Mouse (Mus musculus) heart, embryonic 12.5 days (tissue): ENCODE data around the gene Tpp1. TPM values are rescaled to one million over a fixed set of nuclear protein-coding genes. Genes with fewer than 3 reads are reported as not detected.

Experiments used
- ATAC-seq: fragments of 200-750 bp; cut with Nextera tagmentation; 2 replicates; pipeline ENCODE4 v1.8.0; 2017; ENCODE audit warnings: moderate TSS enrichment, moderate library complexity; ENCODE audit not compliant: insufficient number of reproducible peaks, low FRiP score
- H3K27ac ChIP-seq: fragments of 300-500 bp; sonication (generic); 2 replicates; pipeline ENCODE4 v1.5.1; 2016; ENCODE audit warnings: mild to moderate bottlenecking, moderate library complexity; ENCODE audit not compliant: poor library complexity, severe bottlenecking
- H3K27me3 ChIP-seq: fragments of 300-500 bp; sonication (generic); replicated peaks from 2 replicates; pipeline ENCODE4 v1.6.1; 2016; ENCODE audit warnings: mild to moderate bottlenecking, moderate library complexity
- H3K36me3 ChIP-seq: fragments of 300-500 bp; sonication (generic); 2 replicates; pipeline ENCODE4 v1.6.1; 2016; ENCODE audit warnings: mild to moderate bottlenecking, moderate library complexity
- H3K4me1 ChIP-seq: fragments of 300-500 bp; sonication (generic); replicated peaks from 2 replicates; pipeline ENCODE4 v1.6.1; 2016; ENCODE audit warnings: mild to moderate bottlenecking
- H3K4me2 ChIP-seq: fragments of 300-500 bp; sonication (generic); 2 replicates; pipeline ENCODE4 v1.6.1; 2016; ENCODE audit warnings: mild to moderate bottlenecking, moderate library complexity
- H3K4me3 ChIP-seq: fragments of 300-500 bp; sonication (generic); 2 replicates; pipeline ENCODE4 v1.5.1; 2016; ENCODE audit warnings: mild to moderate bottlenecking
- H3K9ac ChIP-seq: fragments of 300-500 bp; sonication (generic); 2 replicates; pipeline ENCODE4 v1.6.1; 2016; ENCODE audit warnings: mild to moderate bottlenecking, moderate library complexity
- H3K9me3 ChIP-seq: fragments of 300-500 bp; sonication (generic); replicated peaks from 2 replicates; pipeline ENCODE4 v1.6.1; 2016; ENCODE audit warnings: mild to moderate bottlenecking, moderate library complexity
- WGBS: fragments of 180-500 bp; shearing (Covaris S2); methylation state at CpG from one replicate; pipeline ENCODE4 v1.1.7; 2016; 5-methylcytosine and 5-hydroxymethylcytosine counted together
- polyA plus RNA-seq: library from polyadenylated mRNA; unstranded; fragments of >200 nt; fragmentation: Nextera tagmentation; extraction: Ambion mirVana; gene quantifications from 2 replicates; pipeline ENCODE4 v1.2.1, GENCODE M21; 2016

Gene Tpp1
- polyA plus RNA-seq, 1 experiment from 2014 or later = 87.7 TPM

DNA sequence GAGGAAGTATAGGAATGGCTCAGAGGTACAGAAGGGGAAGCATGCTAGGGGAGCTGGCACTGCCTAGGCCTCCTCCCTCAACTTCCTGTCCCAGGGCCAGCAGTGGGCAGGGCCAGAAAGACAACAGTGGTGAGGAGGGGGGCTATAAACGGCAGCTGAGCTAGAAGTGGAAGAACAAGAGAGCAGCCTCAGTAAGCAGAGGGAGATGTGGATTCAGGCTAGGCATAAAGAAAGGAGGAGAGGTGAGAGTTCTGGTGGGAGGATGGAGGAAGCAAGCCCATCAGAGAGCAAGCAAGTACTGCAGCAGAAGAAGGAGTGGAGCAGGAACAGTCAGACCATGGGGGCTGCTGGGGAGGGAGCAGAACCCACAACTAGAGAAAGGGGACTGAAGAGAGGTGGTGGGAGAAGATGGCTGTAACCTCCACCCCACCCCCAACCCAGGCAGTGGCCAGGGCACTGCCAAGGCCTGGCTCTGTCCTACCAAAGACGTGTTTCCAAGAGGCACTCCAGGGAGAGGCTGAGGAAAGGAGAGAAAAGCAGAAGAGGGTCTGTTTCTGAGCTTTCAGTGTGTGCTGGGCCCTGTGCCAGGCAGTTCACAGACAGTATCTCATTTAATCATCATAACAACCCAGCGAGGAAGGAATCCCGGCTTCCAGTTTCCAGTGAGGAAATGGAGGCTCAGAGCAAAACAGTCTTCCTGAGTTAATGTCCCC lies 26.7 kb upstream of the Tpp1 start:
- Histone ChIP-seq H3K36me3 (peaks cover 12% of the 10 kb centered on the region), H3K27me3 (no peaks in the 10 kb centered on the region), H3K4me2 (peak overlapping the region; percentile 46), H3K4me1 (peaks cover 42% of the 10 kb centered on the region), H3K27ac (peak overlapping the region; percentile 90), H3K4me3 (no peak overlapping the region), H3K9ac (peak overlapping the region; percentile 54), H3K9me3 (no peaks in the 10 kb centered on the region)
- peak; percentile 73 for ATAC-seq
- 20% methylated on average over 4 of the region's 4 CpGs for WGBS

DNA sequence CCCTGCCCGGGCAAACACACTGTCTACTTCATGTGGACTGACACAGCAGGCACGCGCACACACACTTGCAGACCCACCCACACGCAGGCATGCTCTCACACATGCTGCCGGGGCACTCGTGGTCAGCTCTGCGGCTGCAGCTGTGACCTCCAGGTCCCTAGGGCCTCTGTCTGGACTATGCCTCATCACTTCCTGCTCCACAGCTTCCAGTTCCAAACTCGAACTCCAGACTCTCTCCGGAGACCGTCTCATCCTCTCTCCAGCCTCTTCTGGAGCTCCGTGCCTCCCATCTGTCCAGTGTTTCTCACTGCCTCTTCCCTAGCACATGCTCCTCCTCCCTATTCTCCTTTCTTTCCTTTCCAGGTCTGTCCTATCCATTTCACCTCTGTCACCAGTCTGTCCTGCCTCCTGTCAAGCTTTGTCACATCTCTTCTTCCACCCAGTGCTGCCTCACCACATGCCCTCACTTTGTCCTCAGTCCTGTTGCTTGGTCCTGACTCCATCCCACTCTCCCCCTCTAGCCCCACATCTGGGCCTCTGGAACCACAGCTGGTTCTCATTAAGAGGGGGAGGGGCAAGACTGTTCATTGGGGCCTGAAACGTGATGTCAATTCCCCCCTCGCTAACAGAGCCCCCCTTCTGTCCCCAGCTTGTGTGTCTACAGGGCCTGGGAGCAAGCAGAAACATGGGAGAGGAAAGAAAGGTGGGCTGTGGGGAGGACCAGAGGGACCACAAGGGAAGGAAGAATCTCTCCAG lies 25.9 kb upstream of the Tpp1 start:
- Histone ChIP-seq H3K27me3 (no peaks in the 10 kb centered on the region), H3K36me3 (peaks cover 14% of the 10 kb centered on the region), H3K9ac (peak overlapping the region; percentile 54; the same call in 1 of the 2 replicates), H3K9me3 (no peaks in the 10 kb centered on the region), H3K27ac (peak overlapping the region; percentile 90), H3K4me3 (no peak overlapping the region), H3K4me1 (peaks cover 45% of the 10 kb centered on the region), H3K4me2 (peak overlapping the region; percentile 46)
- peak; percentile 74 for ATAC-seq
- WGBS = 36% methylated on average over 13 of the region's 13 CpGs

DNA sequence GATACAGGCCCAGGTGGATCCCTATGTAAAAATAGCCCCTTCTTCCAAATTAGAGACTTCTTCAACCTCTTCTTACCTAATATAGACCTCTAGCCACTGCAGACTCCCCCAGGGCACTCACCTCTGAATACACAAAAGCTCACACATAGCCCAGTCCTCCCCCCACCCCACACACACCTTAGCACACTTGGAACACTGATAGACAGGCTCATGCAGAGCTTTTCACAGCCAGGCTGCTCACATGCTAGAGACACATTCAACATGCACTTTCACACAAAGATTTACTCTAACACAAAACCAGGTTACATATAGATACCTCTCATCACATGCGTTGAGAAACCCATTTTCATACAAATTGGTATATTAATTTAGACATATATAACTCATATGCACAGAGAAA lies 25.3 kb upstream of the Tpp1 start:
- 84% methylated on average over 1 of the region's 1 CpGs for WGBS

DNA sequence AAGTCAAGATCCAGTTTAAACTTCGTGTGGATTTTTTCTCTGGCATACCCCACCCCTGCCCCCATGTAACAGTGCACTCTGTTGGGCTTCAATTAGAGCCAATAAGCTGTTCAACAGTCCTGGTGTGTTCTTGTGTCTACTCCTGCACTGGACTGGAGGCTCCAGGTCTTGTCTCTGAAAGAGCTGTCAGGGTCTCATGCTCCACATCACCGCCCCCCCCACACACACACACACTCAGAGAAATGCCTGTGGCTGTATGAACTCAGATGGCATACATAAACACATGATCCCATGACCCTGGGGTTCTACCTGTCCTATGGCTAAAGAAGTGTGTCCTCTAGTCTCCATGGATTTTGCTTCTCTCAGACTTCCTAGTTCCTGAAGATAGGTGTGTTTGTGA lies 24.0 kb upstream of the Tpp1 start:
- Histone ChIP-seq H3K4me2 (no peak overlapping the region), H3K9ac (no peak overlapping the region), H3K27ac (no peak overlapping the region), H3K36me3 (peaks cover 24% of the 10 kb centered on the region), H3K9me3 (no peaks in the 10 kb centered on the region), H3K4me3 (no peak overlapping the region), H3K27me3 (no peaks in the 10 kb centered on the region), H3K4me1 (peaks cover 47% of the 10 kb centered on the region)
- WGBS = 71% methylated on average over 2 of the region's 2 CpGs
- ATAC-seq = no peak

More for the DNA sequence above, 25.3 kb upstream of the Tpp1 start:
- H3K4me1 ChIP-seq = peaks cover 41% of the 10 kb centered on the region
- peaks cover 20% of the 10 kb centered on the region for H3K36me3 ChIP-seq
- no peaks in the 10 kb centered on the region for H3K27me3 ChIP-seq
- ATAC-seq = no peak
- H3K4me3 ChIP-seq = no peak overlapping the region
- H3K4me2 ChIP-seq = peak overlapping the region; percentile 46
- H3K9me3 ChIP-seq = no peaks in the 10 kb centered on the region
- H3K27ac ChIP-seq = no peak overlapping the region
- H3K9ac ChIP-seq = no peak overlapping the region

DNA sequence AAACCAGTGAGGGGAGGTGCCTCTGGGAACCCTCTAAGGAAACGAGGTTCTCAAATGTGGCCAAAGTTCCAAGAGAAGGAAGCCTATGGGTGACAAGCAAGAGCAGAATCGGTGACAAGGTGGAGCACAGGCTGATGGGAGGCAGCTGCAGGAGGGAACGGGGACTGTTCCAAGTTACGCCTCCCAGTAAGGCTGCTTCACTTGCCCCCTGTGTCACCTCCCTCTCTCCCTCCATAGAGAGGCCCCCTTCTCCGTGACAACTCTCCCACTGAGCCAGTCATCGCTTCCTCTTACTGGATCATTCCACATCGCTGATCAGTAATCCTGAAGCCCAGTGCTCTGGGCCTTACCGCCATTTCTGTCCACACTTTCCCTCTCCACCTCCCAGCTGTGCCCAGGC lies 22.6 kb upstream of the Tpp1 start:
- 51% methylated on average over 8 of the region's 8 CpGs for WGBS
- H3K4me1 ChIP-seq = peaks cover 43% of the 10 kb centered on the region
- no peak for ATAC-seq
- no peak overlapping the region for H3K27ac ChIP-seq
- no peaks in the 10 kb centered on the region for H3K27me3 ChIP-seq
- no peak overlapping the region for H3K4me2 ChIP-seq
- H3K4me3 ChIP-seq = no peak overlapping the region
- no peak overlapping the region for H3K9ac ChIP-seq
- peaks cover 28% of the 10 kb centered on the region for H3K36me3 ChIP-seq
- no peaks in the 10 kb centered on the region for H3K9me3 ChIP-seq

DNA sequence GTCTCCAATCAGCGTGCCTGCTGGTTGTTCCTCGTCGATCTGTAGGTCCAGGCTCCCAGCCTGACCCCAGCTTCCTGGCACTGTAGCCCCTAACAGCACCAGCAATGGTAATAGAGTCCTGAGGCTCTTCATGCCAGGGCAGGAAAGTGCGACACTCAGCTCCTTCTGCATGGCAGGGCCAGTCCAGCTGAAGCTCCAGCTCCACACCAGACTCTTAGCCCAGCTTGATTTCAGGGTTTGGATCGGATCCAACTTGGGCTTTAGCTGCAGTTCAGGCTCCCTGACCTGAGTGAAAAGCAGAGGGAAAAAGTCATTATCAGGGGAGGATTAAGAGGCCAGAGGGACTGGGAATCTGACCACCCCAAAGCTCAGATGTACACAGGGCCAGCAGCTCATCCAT lies 21.0 kb upstream of the Tpp1 start:
- H3K4me1 ChIP-seq = peaks cover 36% of the 10 kb centered on the region
- WGBS = 75% methylated on average over 5 of the region's 5 CpGs
- no peak overlapping the region for H3K4me2 ChIP-seq
- H3K9ac ChIP-seq = no peak overlapping the region
- no peak overlapping the region for H3K4me3 ChIP-seq
- no peak for ATAC-seq
- H3K27me3 ChIP-seq = no peaks in the 10 kb centered on the region
- peaks cover 28% of the 10 kb centered on the region for H3K36me3 ChIP-seq
- no peak overlapping the region for H3K27ac ChIP-seq
- no peaks in the 10 kb centered on the region for H3K9me3 ChIP-seq

DNA sequence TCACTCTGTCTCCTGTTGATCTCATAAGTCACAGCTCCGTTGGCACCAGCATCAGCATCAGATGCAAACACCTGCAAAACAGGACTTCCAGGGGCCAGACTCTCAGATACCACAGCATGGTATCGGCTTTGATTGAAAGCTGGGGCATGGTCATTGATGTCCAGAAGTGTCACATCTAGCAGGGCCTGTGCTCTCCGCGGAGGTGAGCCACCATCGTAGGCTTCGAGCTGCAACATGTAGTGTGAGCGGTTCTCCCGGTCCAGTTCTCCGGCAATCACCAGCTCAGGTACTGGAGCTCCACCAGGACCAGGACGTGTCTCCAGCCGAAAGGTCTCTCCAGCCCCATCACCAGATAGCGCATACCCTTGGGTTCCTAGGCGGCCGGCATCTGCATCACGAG lies 20.3 kb upstream of the Tpp1 start:
- no peaks in the 10 kb centered on the region for H3K27me3 ChIP-seq
- H3K9me3 ChIP-seq = no peaks in the 10 kb centered on the region
- no peak overlapping the region for H3K4me3 ChIP-seq
- peaks cover 28% of the 10 kb centered on the region for H3K36me3 ChIP-seq
- 91% methylated on average over 15 of the region's 15 CpGs for WGBS
- H3K9ac ChIP-seq = no peak overlapping the region
- no peak overlapping the region for H3K4me2 ChIP-seq
- no peak overlapping the region for H3K27ac ChIP-seq
- no peak for ATAC-seq
- peaks cover 36% of the 10 kb centered on the region for H3K4me1 ChIP-seq

DNA sequence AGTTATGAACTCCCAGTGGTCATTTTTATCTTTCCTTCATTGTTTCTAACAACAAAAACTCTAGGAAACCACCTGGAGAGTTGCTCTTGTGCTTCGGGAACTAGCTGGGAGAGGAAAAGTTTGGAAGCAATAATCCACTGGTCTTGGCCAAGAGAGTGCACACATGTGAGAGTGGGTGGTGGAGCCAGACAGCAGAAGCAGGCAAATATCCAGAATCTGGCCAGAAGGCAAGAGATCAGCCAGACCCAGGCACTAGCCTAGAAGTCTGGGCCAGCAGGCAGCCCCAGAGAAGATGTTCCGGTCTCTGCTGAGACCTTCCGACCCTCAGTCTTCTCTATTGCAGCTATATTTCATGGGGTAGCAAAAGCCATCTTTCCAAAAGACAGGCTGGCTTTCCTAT lies 17.9 kb upstream of the Tpp1 start:
- H3K27me3 ChIP-seq = no peaks in the 10 kb centered on the region
- WGBS = 84% methylated on average over 3 of the region's 3 CpGs
- H3K27ac ChIP-seq = no peak overlapping the region
- H3K9ac ChIP-seq = no peak overlapping the region
- no peak for ATAC-seq
- no peak overlapping the region for H3K4me2 ChIP-seq
- H3K36me3 ChIP-seq = peaks cover 40% of the 10 kb centered on the region
- peaks cover 31% of the 10 kb centered on the region for H3K4me1 ChIP-seq
- no peaks in the 10 kb centered on the region for H3K9me3 ChIP-seq
- H3K4me3 ChIP-seq = no peak overlapping the region

DNA sequence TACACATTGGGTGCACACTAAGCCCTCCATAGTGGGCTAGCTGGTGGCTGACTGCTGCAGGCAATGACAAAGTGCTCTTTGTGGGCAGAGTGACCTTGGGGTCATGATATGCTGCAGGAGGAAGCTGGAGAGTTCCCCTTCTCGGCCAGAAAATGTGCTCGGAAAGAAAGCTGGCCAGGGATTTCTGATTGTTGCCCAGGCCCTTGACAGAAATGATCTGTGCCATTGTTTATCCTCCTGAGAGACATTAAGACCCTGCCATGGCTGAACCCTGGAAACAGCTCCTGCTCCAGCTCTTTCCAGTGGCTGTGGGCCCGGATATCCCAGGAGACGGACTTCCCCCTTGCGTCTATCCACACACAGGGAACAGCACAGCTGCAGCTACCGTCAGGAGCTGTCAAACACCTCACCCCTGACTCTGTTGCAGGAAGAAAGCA lies 15.7 kb upstream of the Tpp1 start:
- 24% methylated on average over 6 of the region's 6 CpGs for WGBS
- no peak overlapping the region for H3K4me3 ChIP-seq
- H3K27me3 ChIP-seq = peaks cover 20% of the 10 kb centered on the region
- H3K4me1 ChIP-seq = peaks cover 21% of the 10 kb centered on the region
- H3K9me3 ChIP-seq = no peaks in the 10 kb centered on the region
- no peak for ATAC-seq
- no peak overlapping the region for H3K9ac ChIP-seq
- H3K27ac ChIP-seq = peak overlapping the region; percentile 71
- peaks cover 57% of the 10 kb centered on the region for H3K36me3 ChIP-seq
- no peak overlapping the region for H3K4me2 ChIP-seq

DNA sequence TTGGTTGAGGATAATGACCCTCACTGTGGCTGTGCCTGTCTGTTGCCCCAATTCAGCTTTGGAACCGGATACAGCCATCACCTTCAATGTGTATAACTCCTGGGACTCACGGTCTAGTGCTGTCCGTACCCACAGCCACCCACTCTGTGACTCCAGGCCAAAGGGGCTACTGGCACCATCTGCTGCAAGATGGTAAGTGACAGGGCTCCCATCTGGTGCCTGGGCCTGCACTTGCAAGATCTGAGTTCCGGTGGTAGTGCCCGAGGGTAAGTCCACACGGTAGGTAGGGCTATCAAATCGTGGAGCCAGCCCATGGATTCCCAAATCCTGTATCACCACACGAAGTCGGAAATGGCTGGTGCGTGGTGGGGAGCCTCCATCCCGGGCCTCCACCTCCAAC lies 12.3 kb upstream of the Tpp1 start:
- no peak for ATAC-seq
- no peak overlapping the region for H3K27ac ChIP-seq
- no peak overlapping the region for H3K9ac ChIP-seq
- H3K4me3 ChIP-seq = no peak overlapping the region
- peaks cover 23% of the 10 kb centered on the region for H3K4me1 ChIP-seq
- 86% methylated on average over 11 of the region's 11 CpGs for WGBS
- H3K36me3 ChIP-seq = peaks cover 49% of the 10 kb centered on the region
- H3K27me3 ChIP-seq = peaks cover 34% of the 10 kb centered on the region
- no peak overlapping the region for H3K4me2 ChIP-seq
- H3K9me3 ChIP-seq = no peaks in the 10 kb centered on the region

DNA sequence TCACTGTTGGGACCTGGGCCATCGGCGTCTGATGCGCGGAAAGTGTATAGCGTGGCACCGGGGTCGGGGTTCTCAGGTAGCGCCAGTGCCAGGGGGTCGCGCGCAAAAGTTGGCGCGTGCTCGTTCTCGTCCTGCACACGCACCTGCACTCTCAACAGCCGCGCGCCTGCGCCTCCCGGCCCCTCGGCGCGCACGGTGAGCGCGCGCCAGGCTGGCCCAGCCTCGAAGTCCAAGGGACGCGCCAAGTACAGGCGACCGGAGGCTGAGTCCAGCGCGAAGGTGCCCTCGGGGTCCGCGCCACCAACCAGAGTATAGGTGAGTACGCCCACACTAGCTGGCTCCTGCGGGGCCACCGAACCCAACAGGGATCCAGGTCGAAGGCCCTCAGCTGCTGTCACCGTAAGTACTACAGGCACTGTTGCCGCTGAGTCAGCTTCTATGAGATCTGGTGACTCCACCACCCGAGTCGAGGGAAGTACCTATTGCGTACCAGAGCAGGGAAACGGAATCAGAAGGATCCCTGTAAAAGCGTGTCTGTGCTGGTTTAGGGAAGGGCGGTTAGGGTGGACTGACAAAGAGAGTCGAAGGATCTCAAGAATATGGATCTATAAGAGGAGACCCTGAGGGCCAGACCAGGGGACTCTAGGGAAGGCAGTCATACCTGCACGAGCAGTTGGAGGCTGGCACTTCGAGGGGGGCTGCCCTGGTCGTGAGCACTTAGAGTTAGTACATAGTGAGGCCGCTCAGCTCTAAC lies 10.7 kb upstream of the Tpp1 start:
- Histone ChIP-seq H3K4me1 (peaks cover 11% of the 10 kb centered on the region), H3K4me2 (peak overlapping the region; percentile 81), H3K4me3 (peak overlapping the region; percentile 43), H3K27ac (no peak overlapping the region), H3K36me3 (peaks cover 64% of the 10 kb centered on the region), H3K9ac (peak overlapping the region; percentile 30; the same call in 1 of the 2 replicates), H3K9me3 (no peaks in the 10 kb centered on the region), H3K27me3 (peaks cover 34% of the 10 kb centered on the region)
- ATAC-seq = 0 out of 2 replicates have a peak, but pooled peaks have one; percentile 10
- WGBS = 29% methylated on average over 55 of the region's 55 CpGs
